Mouse (Mus musculus) embryonic facial prominence, embryonic 10.5 days (tissue): Measurements from ENCODE around the gene Pgf. TPM values are rescaled to one million over a fixed set of nuclear protein-coding genes. Genes with fewer than 3 reads are reported as not detected.

Experiments
- DNase-seq: peaks from one replicate; pipeline ENCODE4 v3.0.0-alpha.2; 2017; ENCODE audit warnings: low spot score
- H3K27ac ChIP-seq: fragments of 300-500 bp; sonication (generic); replicated peaks from 2 replicates; pipeline ENCODE4 v1.5.1; 2016; ENCODE audit warnings: mild to moderate bottlenecking
- H3K27me3 ChIP-seq: fragments of 300-500 bp; sonication (generic); replicated peaks from 2 replicates; pipeline ENCODE4 v1.6.1; 2016; ENCODE audit warnings: low read depth, mild to moderate bottlenecking; ENCODE audit not compliant: poor library complexity, severe bottlenecking
- H3K36me3 ChIP-seq: fragments of 300-500 bp; sonication (generic); replicated peaks from 2 replicates; pipeline ENCODE4 v1.6.1; 2016; ENCODE audit warnings: mild to moderate bottlenecking, moderate library complexity
- H3K4me1 ChIP-seq: fragments of 300-500 bp; sonication (generic); 2 replicates; pipeline ENCODE4 v1.6.1; 2016
- H3K4me3 ChIP-seq: fragments of 300-500 bp; sonication (generic); 2 replicates; pipeline ENCODE4 v1.5.1; 2016; ENCODE audit warnings: mild to moderate bottlenecking, moderate library complexity
- H3K9me3 ChIP-seq: fragments of 300-500 bp; sonication (generic); 2 replicates; pipeline ENCODE4 v1.6.1; 2016; ENCODE audit warnings: mild to moderate bottlenecking
- WGBS: fragments of 180-500 bp; shearing (Covaris S2); methylation state at CpG from one replicate; pipeline ENCODE4 v1.1.7; 2016; 5-methylcytosine and 5-hydroxymethylcytosine counted together
- polyA plus RNA-seq: library from polyadenylated mRNA; unstranded; fragments of >200 nt; fragmentation: Nextera tagmentation; extraction: Ambion mirVana; gene quantifications from 2 replicates; pipeline ENCODE4 v1.2.1, GENCODE M21; 2016

The Pgf gene
- polyA plus RNA-seq, 1 experiment from 2014 or later: 9.3 TPM

- Histone ChIP-seq H3K27ac (no peak overlapping the region), H3K9me3 (no peaks in the 10 kb centered on the region), H3K4me3 (no peak overlapping the region), H3K27me3 (peaks cover 6% of the 10 kb centered on the region; the same call in 1 of the 2 replicates), H3K4me1 (peaks cover 6% of the 10 kb centered on the region; the same call in 1 of the 2 replicates), H3K36me3 (peaks cover 67% of the 10 kb centered on the region)
- DNase-seq: no peak
- WGBS: 89% methylated on average over 8 of the region's 8 CpGs
Observed at GRCm38 (mm10) chr12:85134043-85134794, 43.4 kb downstream of the Pgf start.

- WGBS: 91% methylated on average over 6 of the region's 6 CpGs
- DNase-seq: no peak
Observed at GRCm38 (mm10) chr12:85131361-85131760, 46.2 kb downstream of the Pgf start.

GRCm38 (mm10) chr12:85129426-85129978, 48.1 kb downstream of the Pgf start:
- DNase-seq: no peak
- Histone ChIP-seq H3K4me3 (no peak overlapping the region), H3K36me3 (peaks cover 96% of the 10 kb centered on the region), H3K9me3 (no peaks in the 10 kb centered on the region), H3K27ac (no peak overlapping the region), H3K4me1 (no peaks in the 10 kb centered on the region), H3K27me3 (no peaks in the 10 kb centered on the region)
- WGBS: 95% methylated on average over 9 of the region's 9 CpGs

More at GRCm38 (mm10) chr12:85131361-85131760, 46.2 kb downstream of the Pgf start:
- Histone ChIP-seq H3K9me3 (no peaks in the 10 kb centered on the region), H3K36me3 (peaks cover 95% of the 10 kb centered on the region), H3K4me3 (no peak overlapping the region), H3K4me1 (peaks cover 4% of the 10 kb centered on the region; the same call in 1 of the 2 replicates), H3K27ac (no peak overlapping the region), H3K27me3 (no peaks in the 10 kb centered on the region)

GRCm38 (mm10) chr12:85126986-85127603, 50.5 kb downstream of the Pgf start:
- Histone ChIP-seq H3K27ac (no peak overlapping the region), H3K27me3 (no peaks in the 10 kb centered on the region), H3K36me3 (peaks cover 97% of the 10 kb centered on the region), H3K9me3 (no peaks in the 10 kb centered on the region), H3K4me3 (no peak overlapping the region), H3K4me1 (no peaks in the 10 kb centered on the region)
- WGBS: 91% methylated on average over 8 of the region's 8 CpGs
- no peak for DNase-seq

GRCm38 (mm10) chr12:85124751-85125150, 52.8 kb downstream of the Pgf start:
- Histone ChIP-seq H3K9me3 (no peaks in the 10 kb centered on the region), H3K27me3 (no peaks in the 10 kb centered on the region), H3K4me1 (no peaks in the 10 kb centered on the region), H3K27ac (no peak overlapping the region), H3K36me3 (peaks cover 100% of the 10 kb centered on the region), H3K4me3 (no peak overlapping the region)
- 94% methylated on average over 5 of the region's 5 CpGs for WGBS
- no peak for DNase-seq

GRCm38 (mm10) chr12:85123645-85124044, 53.9 kb downstream of the Pgf start:
- Histone ChIP-seq H3K36me3 (peaks cover 100% of the 10 kb centered on the region), H3K27ac (no peak overlapping the region), H3K27me3 (no peaks in the 10 kb centered on the region), H3K4me1 (no peaks in the 10 kb centered on the region), H3K4me3 (no peak overlapping the region), H3K9me3 (no peaks in the 10 kb centered on the region)
- DNase-seq: no peak
- 93% methylated on average over 11 of the region's 11 CpGs for WGBS

GRCm38 (mm10) chr12:85123108-85123530, 54.5 kb downstream of the Pgf start:
- WGBS: 96% methylated on average over 9 of the region's 9 CpGs
- H3K36me3 ChIP-seq: peaks cover 100% of the 10 kb centered on the region

GRCm38 (mm10) chr12:85121806-85122459, 55.7 kb downstream of the Pgf start:
- H3K27ac ChIP-seq: no peak overlapping the region
- no peaks in the 10 kb centered on the region for H3K4me1 ChIP-seq
- no peak overlapping the region for H3K4me3 ChIP-seq
- no peaks in the 10 kb centered on the region for H3K27me3 ChIP-seq
- WGBS: 94% methylated on average over 9 of the region's 9 CpGs
- H3K9me3 ChIP-seq: no peaks in the 10 kb centered on the region
- H3K36me3 ChIP-seq: peaks cover 100% of the 10 kb centered on the region
- no peak for DNase-seq

More at GRCm38 (mm10) chr12:85123108-85123530, 54.5 kb downstream of the Pgf start:
- Histone ChIP-seq H3K27me3 (no peaks in the 10 kb centered on the region), H3K9me3 (no peaks in the 10 kb centered on the region), H3K4me3 (no peak overlapping the region), H3K27ac (no peak overlapping the region), H3K4me1 (no peaks in the 10 kb centered on the region)
- DNase-seq: no peak

Other genes with a start within 250 kb of the Pgf start
- gene Fcf1, start 206.9 kb downstream of the Pgf start, polyA plus RNA-seq: 191 and 192 TPM in 2 replicates
- 16.8 and 18.1 TPM in 2 replicates for gene Arel1, start 206.9 kb downstream of the Pgf start, polyA plus RNA-seq
- 36.5 and 37.9 TPM in 2 replicates for gene Ylpm1, start 181.5 kb downstream of the Pgf start, polyA plus RNA-seq
- 2.9 and 3.7 TPM in 2 replicates for gene Prox2, start 67.0 kb downstream of the Pgf start, polyA plus RNA-seq
- 106 TPM in 2 replicates for gene Dlst, start 67.0 kb downstream of the Pgf start, polyA plus RNA-seq
- 2.0 and 2.2 TPM in 2 replicates for gene Rps6kl1, start 26.5 kb downstream of the Pgf start, polyA plus RNA-seq
- gene Eif2b2, start 41.7 kb upstream of the Pgf start, polyA plus RNA-seq: 119 and 122 TPM in 2 replicates
- gene Mlh3, start 92.8 kb upstream of the Pgf start, polyA plus RNA-seq: 7.6 and 8.2 TPM in 2 replicates
- 47.3 and 50.6 TPM in 2 replicates for gene Acyp1, start 110.6 kb upstream of the Pgf start, polyA plus RNA-seq
- 0.90 and 0.92 TPM in 2 replicates for gene Zc2hc1c, start 110.8 kb upstream of the Pgf start, polyA plus RNA-seq
- gene Nek9, start 161.6 kb upstream of the Pgf start, polyA plus RNA-seq: 24.5 and 26.6 TPM in 2 replicates
- 243 and 251 TPM in 2 replicates for gene Tmed10, start 197.1 kb upstream of the Pgf start, polyA plus RNA-seq